Mouse (Mus musculus): ENCODE data around the gene Pbrm1.

DNA sequence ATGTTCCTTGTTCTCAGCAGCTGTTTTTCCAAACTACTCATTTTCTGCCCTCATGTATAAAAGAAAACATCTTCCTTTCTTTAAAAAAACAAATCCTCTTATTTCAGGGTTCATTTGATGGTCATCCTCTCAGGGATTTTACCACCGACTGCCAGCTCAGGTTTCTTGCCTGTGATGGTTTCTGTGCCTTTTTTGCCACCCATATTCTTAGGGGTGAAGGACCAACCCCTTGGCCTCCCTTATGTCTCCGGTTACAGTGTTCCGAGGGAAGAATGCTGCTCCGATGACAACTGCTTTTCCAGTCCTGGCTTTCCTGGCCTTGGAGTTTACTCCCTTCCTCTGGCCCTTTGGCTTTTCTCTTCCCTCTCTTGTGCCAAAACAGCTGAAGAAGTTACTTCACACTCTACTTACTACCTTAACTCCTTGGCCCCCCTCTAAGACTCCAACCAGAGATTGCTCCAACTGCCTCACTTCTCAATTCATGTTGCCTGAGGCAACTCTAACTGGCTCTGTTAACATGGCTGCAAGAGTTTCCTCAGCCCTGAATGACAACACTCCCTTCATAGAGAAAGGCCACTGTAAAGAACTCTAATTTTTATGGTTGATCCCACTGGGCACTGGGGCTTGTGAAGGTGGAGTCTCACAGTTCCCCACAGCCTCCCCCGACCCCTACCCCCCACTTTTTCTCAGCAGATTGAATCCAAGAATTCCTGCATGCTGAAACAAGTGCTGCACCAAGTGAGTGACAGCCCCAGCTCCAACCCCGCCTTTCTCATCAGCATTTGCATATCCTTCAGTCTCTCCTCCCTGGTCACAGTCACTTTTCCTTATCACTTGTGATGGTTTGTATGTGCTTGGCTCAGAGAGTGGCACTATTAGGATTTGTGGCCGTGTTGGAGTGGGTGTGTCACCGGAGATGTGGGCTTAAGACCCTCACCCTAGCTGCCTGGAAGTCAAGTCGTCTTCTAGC, 106.5 kb downstream of the Pbrm1 start:
- TF ChIP-seq CTCF (IDR thresholded peaks at IDR 0.05; ENCODE audit: low read depth) (no peak), EP300 (optimal IDR thresholded peaks at IDR 0.05) (no peak)

Measured in stomach, postnatal 0 days (tissue).